Mouse (Mus musculus): Measurements from ENCODE around the gene Azin2. TPM values are rescaled to one million over a fixed set of nuclear protein-coding genes. Genes with fewer than 3 reads are reported as not detected.

The Azin2 gene
- total RNA-seq, 2 experiments from 2014 or later: 2.3 to 3.5 TPM

- DNase-seq: no peak
Observed at GRCm38 (mm10) chr4:128942346-128942745, 19.9 kb downstream of the Azin2 start.

GRCm38 (mm10) chr4:128935595-128935994 is 26.6 kb downstream of the Azin2 start:
- DNase-seq: no peak

- no peak for DNase-seq
Observed at GRCm38 (mm10) chr4:128932783-128933182, 29.5 kb downstream of the Azin2 start.

- peak; percentile 80 to 87 for DNase-seq
Observed at GRCm38 (mm10) chr4:128924841-128925606, 37.2 kb downstream of the Azin2 start.

GRCm38 (mm10) chr4:128923603-128924002 is 38.6 kb downstream of the Azin2 start:
- no peak for DNase-seq

- no peak for DNase-seq
Observed at GRCm38 (mm10) chr4:128919106-128919505, 43.1 kb downstream of the Azin2 start.

- DNase-seq: peak; percentile 29 to 52
Observed at GRCm38 (mm10) chr4:128918187-128918586, 44.1 kb downstream of the Azin2 start.

- DNase-seq: no peak
Observed at GRCm38 (mm10) chr4:128917756-128918155, 44.5 kb downstream of the Azin2 start.

GRCm38 (mm10) chr4:128917119-128917518 is 45.1 kb downstream of the Azin2 start:
- no peak for DNase-seq

GRCm38 (mm10) chr4:128913794-128914193 is 48.4 kb downstream of the Azin2 start:
- DNase-seq: no peak

GRCm38 (mm10) chr4:128912085-128912484 is 50.2 kb downstream of the Azin2 start:
- no peak for DNase-seq

- DNase-seq: peak in 1 of 2 experiments; percentile 21
Observed at GRCm38 (mm10) chr4:128910276-128911063, 51.8 kb downstream of the Azin2 start.

- DNase-seq: no peak
Observed at GRCm38 (mm10) chr4:128909378-128909831, 52.8 kb downstream of the Azin2 start.

GRCm38 (mm10) chr4:128908586-128909377 is 53.5 kb downstream of the Azin2 start:
- peak; percentile 39 to 63 for DNase-seq

GRCm38 (mm10) chr4:128907238-128907968 is 54.8 kb downstream of the Azin2 start:
- DNase-seq: no peak

- DNase-seq: no peak
Observed at GRCm38 (mm10) chr4:128906757-128907156, 55.5 kb downstream of the Azin2 start.

- DNase-seq: no peak
Observed at GRCm38 (mm10) chr4:128905251-128905650, 57.0 kb downstream of the Azin2 start.

- no peak for DNase-seq
Observed at GRCm38 (mm10) chr4:128904035-128904800, 58.0 kb downstream of the Azin2 start.

- no peak for DNase-seq
Observed at GRCm38 (mm10) chr4:128902390-128902789, 59.9 kb downstream of the Azin2 start.

GRCm38 (mm10) chr4:128900484-128900883 is 61.8 kb downstream of the Azin2 start:
- DNase-seq: no peak

- DNase-seq: peak; percentile 63 to 79
Observed at GRCm38 (mm10) chr4:128899332-128899731, 62.9 kb downstream of the Azin2 start.
